Mouse (Mus musculus) layer of hippocampus, adult 9-10 months (tissue): ENCODE measurements around the gene Gimap8.
A peak's percentile ranks its signal among the peaks of the same experiment; 100 is the strongest.

Experiments used
- DNase-seq: peaks from one replicate; pipeline ENCODE4 v3.0.0; 2022; ENCODE audit warnings: low spot score

Gimap8 gene

GRCm38 (mm10) chr6:48637811-48638500 lies 9.1 kb upstream of the Gimap8 start:
- DNase-seq = no peak

DNA sequence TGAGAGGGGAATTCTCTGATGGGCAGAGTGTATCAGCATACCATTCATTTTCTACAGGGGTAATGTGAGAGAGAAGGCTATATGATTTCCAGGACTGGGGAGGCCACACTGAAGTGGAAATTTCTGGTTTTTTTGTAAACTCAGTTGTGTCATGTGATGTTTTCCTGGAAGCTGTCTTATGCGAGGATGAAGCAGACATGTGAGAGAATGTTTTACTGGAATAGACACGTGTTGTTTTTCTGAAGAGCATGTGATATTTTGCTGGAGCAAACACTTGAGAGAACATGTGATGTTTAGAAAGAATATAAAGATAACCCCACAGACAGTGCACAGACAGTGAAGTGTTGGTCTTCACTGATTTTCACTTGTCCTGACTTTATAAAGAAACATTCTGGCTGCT lies 8.5 kb upstream of the Gimap8 start:
- no peak for DNase-seq

- DNase-seq = no peak
Observed at GRCm38 (mm10) chr6:48641391-48641790, 5.6 kb upstream of the Gimap8 start.

- DNase-seq = no peak
Observed at GRCm38 (mm10) chr6:48642764-48643292, 4.2 kb upstream of the Gimap8 start.

- DNase-seq = peak; percentile 42
Observed at GRCm38 (mm10) chr6:48645660-48646308, 1.2 kb upstream of the Gimap8 start.

- no peak for DNase-seq
Observed at GRCm38 (mm10) chr6:48646309-48646690, 734 bp upstream of the Gimap8 start.

GRCm38 (mm10) chr6:48647611-48648010 lies 577 bp downstream of the Gimap8 start:
- DNase-seq = no peak

DNA sequence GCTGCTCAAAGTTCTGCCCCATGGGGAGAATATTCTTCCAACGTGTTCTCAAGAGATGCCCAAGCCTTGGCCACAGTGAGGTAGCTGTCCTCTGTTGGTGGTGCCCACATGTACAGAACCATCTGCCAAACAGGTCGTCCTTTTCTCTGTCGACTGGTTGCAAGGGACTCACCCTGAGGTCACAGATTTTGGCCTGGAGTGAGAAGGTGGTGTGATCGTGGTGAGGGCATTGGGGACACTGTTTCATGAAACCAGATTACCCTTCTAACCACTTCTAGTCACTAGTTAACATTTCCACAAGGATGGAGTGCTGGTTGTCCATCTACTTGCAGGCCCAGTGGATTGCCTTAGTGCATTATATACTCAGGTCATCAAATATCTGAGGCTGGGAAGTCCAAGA lies 1.7 kb downstream of the Gimap8 start:
- no peak for DNase-seq

DNA sequence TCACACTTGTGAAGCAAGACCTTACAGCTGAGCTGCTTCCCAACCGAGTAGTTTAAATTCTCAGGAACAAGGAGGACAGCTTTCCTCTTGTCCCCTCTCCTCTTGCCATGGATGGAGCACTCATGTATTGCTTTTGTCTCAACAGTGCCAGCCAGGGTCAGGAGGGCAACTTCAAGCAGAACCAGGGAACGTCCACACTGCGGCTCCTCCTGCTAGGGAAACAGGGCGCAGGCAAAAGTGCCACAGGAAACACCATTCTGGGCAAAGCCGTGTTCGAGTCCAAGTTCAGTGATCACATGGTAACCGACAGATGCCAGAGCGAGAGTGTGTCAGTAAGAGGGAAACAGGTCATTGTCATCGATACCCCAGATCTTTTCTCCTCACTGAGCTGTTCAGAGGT lies 3.0 kb downstream of the Gimap8 start:
- DNase-seq = no peak

GRCm38 (mm10) chr6:48658721-48659120 lies 11.7 kb downstream of the Gimap8 start:
- no peak for DNase-seq

DNA sequence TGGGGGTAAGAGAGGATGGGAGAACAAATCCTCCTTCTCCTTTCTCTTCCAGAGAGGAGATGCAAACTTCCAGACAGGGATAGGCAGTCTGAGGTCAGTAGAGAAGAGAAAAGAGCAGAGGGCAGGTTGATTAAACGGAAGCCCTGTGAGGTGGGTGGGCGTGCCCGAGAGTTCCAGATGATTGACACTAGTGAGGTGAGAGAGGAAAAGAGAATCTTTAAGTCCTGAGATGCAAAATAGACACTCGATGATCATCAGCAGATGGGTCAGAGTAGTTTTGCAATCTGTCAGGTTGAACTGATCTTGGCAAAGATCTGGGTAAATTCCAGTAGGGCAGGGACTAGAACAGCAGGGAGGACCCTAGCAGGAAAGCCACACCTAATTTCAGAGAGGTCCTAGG lies 17.7 kb downstream of the Gimap8 start:
- no peak for DNase-seq

GRCm38 (mm10) chr6:48665471-48665870 lies 18.4 kb downstream of the Gimap8 start:
- DNase-seq = no peak

DNA sequence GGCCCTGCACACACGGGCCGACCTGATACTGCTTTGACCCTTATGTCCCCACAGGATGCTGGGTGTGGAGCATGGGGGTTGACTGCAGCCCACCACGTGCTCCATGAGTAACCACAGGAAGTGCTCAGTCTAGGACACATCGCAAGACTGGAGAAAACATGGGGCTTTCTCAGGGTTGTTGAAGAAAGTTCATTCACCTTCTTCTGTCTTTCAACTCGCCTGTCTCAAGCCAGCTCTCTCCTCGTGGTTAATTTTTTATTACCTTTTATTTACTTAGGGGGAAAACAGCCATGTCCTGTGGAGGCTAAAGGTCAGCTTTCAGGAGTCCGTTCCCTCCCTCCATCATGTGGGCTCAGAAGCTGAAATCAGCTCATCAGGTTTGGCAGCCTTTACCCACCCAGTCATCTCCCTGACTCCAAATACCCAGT lies 19.1 kb downstream of the Gimap8 start:
- no peak for DNase-seq

GRCm38 (mm10) chr6:48668022-48668421 lies 21.0 kb downstream of the Gimap8 start:
- no peak for DNase-seq

GRCm38 (mm10) chr6:48669446-48669969 lies 22.5 kb downstream of the Gimap8 start:
- DNase-seq = no peak

DNA sequence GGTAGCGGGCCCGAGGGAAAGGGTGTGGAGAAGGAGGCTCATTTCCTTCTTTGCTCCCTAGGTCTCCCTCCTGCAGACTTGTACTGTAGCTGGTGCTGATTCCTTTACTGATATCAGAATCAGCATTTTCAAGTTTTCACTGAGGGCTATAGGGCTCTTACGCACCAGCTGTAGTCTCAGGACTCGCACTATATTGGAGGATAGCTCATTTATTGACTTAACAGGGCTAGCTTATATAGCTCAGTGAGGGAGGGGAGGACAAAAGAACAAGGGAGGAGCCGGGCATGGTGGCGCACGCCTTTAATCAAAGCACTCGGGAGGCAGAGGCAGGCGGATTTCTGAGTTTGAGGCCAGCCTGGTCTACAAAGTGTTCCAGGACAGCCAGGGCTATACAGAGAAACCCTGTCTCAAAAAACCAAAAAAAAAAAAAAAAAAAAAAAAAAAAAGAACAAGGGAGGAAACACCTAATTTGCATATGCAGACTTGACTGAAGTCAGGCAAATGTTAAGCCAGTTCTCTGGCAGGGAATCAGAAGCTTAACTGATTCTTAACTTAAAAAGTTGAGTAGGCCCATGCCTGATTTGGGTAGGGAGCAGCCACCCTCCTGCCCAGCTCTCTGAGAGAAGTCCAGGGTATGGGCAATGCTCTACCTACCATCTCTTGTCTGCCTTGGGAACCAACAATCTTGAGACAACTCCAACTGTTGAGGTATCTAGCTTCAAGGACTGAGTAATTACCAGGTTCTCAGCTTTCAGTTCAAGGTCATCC lies 27.4 kb downstream of the Gimap8 start:
- DNase-seq = no peak

DNA sequence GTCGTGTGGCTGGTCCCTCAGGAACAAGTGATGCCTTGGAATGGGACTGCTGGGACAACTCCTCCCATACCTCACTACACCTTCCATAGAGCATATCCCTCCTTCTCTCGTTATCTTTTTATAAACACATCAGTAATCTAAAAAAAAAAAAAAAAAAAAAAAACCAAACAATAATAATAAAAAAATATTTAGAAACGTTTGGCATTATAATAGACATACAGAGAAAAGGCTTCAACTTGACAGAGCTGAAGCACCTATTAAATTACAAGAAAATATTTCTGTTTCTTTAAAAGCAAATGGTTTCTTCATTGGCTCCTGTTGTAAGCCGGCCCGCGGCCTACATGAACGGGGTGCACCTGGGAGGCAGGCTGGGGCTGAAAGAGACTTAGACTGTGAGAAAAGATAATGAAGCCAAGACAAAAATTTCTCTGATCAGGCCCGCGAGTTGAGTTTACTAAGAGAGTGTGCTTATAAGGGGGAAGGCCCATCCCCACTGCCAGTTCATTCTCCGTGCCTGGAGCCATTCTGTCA lies 28.4 kb downstream of the Gimap8 start:
- no peak for DNase-seq

GRCm38 (mm10) chr6:48675931-48676859 lies 29.2 kb downstream of the Gimap8 start, which contains the start of gene Gimap9:
TSS of gene Gimap9 (plus strand) at chr6:48676129.
- no peak for DNase-seq

GRCm38 (mm10) chr6:48676860-48677415 lies 29.9 kb downstream of the Gimap8 start:
- DNase-seq = no peak

DNA sequence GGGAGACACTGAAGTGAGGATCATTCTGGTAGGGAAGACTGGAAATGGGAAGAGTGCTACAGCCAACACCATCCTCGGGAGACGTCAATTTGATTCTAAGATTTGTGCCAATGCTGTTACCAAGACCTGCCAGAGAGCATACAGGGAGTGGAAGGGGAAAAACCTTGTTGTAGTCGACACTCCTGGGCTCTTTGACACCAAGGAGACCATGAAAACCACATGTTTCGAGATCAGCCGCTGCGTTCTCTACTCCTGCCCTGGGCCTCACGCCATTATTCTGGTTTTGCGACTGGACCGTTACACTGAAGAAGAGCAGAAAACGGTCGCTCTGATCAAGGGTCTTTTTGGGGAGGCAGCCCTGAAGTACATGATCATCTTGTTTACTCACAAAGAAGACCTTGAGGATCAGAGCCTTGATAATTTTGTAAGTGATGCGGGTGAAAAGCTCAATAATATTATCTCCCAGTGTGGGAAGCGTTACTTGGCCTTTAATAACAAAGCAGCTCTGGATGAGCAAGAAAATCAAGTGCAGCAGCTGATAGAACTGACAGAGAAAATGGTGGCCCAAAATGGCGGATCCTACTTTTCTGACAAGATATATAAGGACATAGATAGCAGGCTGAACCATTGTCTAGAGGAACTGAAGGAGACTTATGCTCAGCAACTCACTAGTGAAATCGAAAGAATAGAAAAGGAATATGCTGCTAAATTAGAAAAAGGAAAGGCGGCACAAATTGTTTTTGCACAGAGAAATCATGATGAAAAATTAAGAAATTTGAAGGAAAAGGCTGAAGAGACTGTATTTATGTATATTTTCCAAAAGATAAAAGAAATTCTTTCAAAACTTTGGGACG lies 30.7 kb downstream of the Gimap8 start:
- DNase-seq = no peak
